Mouse (Mus musculus): ENCODE measurements around the gene Pld2. TPM values are rescaled to one million over a fixed set of nuclear protein-coding genes. Genes with fewer than 3 reads are reported as not detected.
"Not testable (repeated sequence)": the region's sequence is repeated elsewhere in the genome, so short reads cannot be mapped to it uniquely, and the experiment has no call there.

The Pld2 gene
- total RNA-seq, 1 experiment: 4.4 TPM

DNA sequence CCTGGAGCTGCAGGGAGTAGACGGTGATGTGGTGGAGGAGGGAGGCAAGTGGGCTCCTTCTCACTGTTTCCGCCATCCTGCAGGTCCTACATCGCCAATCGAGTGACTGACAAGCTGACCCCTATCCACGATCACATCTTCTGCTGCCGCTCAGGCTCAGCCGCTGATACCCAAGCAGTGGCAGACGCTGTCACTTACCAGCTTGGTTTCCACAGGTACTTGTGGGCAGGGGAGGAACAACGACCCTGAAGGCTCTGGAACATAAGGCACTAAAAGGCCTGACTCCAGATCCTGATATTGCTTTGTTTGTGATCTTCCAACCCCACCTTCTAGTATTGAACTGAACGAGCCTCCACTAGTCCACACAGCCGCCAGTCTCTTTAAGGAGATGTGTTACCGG lies 13.7 kb upstream of the Pld2 start:
- Histone ChIP-seq H3K9ac (ENCODE audit: insufficient read depth, low read depth, low read length, poor library complexity, severe bottlenecking) (peak overlapping the region; percentile 99; the same call in 1 of the 2 replicates), H3K4me1 (ENCODE audit: control insufficient read depth in 2 of 2, insufficient read depth in 2 of 2, low read length in 2 of 2, poor library complexity in 1 of 2) (peaks cover 0 to 6% of the 10 kb centered on the region in 2 experiments; a peak in 2 of 4 replicates), H3K36me3 (ENCODE audit: control insufficient read depth, insufficient read depth, low read length, poor library complexity, severe bottlenecking) (peaks cover 20% of the 10 kb centered on the region), H3K4me3 (ENCODE audit: insufficient read depth in 1 of 2, low read depth in 1 of 2, low read length in 2 of 2, poor library complexity in 1 of 2, severe bottlenecking in 1 of 2) (peak overlapping the region; percentile 89 to 99), H3K27ac (ENCODE audit: insufficient read depth, low read depth, low read length, poor library complexity, severe bottlenecking) (no peak overlapping the region), H3K9me3 (ENCODE audit: control insufficient read depth, insufficient read depth, low read depth, low read length) (no peaks in the 10 kb centered on the region)
- in situ Hi-C loops (cut with MboI; ENCODE audit: low sequenced_read_pairs in 2 of 2, unreplicated experiment in 2 of 2): loop anchor here in 1 of 2 experiments (5.0 kb wide), 1 partner anchor 91 kb away; the partner anchor contains the start of genes 4930544D05Rik and Chrne
- TF ChIP-seq HCFC1 (IDR thresholded peaks at IDR 0.05; ENCODE audit: borderline replicate concordance, insufficient read depth, low read length) (no peak), ZC3H11A (IDR thresholded peaks at IDR 0.05; ENCODE audit: borderline replicate concordance, low read depth, low read length) (no peak), CHD2 (IDR thresholded peaks at IDR 0.05; ENCODE audit: low read depth, low read length) (no peak), ZNF384 (IDR thresholded peaks at IDR 0.05; ENCODE audit: low read depth, low read length) (no peak), MAFK (IDR thresholded peaks at IDR 0.05; ENCODE audit: insufficient read depth, low read depth, low read length) (no peak)
- DNase-seq (ENCODE audit: low read depth, low spot score): no peak

DNA sequence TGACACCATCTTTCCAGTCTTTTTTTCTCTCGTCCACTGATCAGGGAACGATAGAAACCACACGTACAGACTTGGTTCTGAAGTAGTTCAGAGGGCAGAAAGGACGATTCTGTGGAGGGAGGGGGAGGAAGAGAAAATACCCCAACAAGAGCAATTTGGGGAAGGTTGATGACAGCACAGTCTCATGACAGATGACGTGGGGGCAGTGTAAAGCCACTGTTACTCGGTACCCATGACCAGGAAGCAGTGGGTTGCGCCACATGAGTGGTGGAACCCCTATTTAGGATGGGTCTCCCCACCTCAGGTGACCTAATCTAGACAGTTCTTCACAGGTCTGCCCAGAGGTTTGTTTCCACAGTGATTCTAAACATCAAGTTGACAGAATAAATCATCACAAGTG lies 11.3 kb upstream of the Pld2 start:
- no peak for DNase-seq (ENCODE audit: low read depth, low spot score)
- in situ Hi-C loops (cut with MboI; ENCODE audit: low sequenced_read_pairs in 2 of 2, unreplicated experiment in 2 of 2): loop anchor here in 1 of 2 experiments (5.0 kb wide), 1 partner anchor 89 kb away; the partner anchor contains the start of genes 4930544D05Rik and Chrne
- H3K36me3 ChIP-seq (ENCODE audit: control insufficient read depth, insufficient read depth, low read length, poor library complexity, severe bottlenecking): peaks cover 20% of the 10 kb centered on the region
- H3K9ac ChIP-seq (ENCODE audit: insufficient read depth, low read depth, low read length, poor library complexity, severe bottlenecking): no peak overlapping the region
- peaks cover 0 to 6% of the 10 kb centered on the region in 2 experiments; a peak in 2 of 4 replicates for H3K4me1 ChIP-seq (ENCODE audit: control insufficient read depth in 2 of 2, insufficient read depth in 2 of 2, low read length in 2 of 2, poor library complexity in 1 of 2)
- TF ChIP-seq CHD2 (IDR thresholded peaks at IDR 0.05; ENCODE audit: low read depth, low read length): no peak
- TF ChIP-seq HCFC1 (IDR thresholded peaks at IDR 0.05; ENCODE audit: borderline replicate concordance, insufficient read depth, low read length): no peak
- TF ChIP-seq ZC3H11A (IDR thresholded peaks at IDR 0.05; ENCODE audit: borderline replicate concordance, low read depth, low read length): no peak
- no peak for TF ChIP-seq ZNF384 (IDR thresholded peaks at IDR 0.05; ENCODE audit: low read depth, low read length)
- TF ChIP-seq MAFK (IDR thresholded peaks at IDR 0.05; ENCODE audit: insufficient read depth, low read depth, low read length): no peak
- H3K4me3 ChIP-seq (ENCODE audit: insufficient read depth in 1 of 2, low read depth in 1 of 2, low read length in 2 of 2, poor library complexity in 1 of 2, severe bottlenecking in 1 of 2): no peak overlapping the region
- no peaks in the 10 kb centered on the region for H3K9me3 ChIP-seq (ENCODE audit: control insufficient read depth, insufficient read depth, low read depth, low read length)
- H3K27ac ChIP-seq (ENCODE audit: insufficient read depth, low read depth, low read length, poor library complexity, severe bottlenecking): no peak overlapping the region

DNA sequence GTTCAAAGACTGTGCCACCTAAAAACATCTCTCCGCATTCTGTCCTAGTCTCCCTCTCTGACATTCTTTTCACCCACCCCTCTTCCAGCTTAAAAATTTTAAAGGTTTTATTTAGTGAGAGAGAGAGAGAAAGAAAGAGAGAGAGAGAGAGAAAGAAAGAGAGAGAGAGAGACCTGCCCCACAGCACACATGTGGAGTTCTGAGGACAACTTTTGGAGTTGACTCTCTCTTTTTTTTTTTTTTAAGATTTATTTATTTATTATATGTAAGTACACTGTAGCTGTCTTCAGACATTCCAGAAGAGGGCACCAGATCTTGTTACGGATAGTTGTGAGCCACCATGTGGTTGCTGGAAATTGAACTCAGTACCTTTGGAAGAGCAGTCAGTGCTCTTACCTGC lies 8.8 kb upstream of the Pld2 start:
- H3K9ac ChIP-seq (ENCODE audit: insufficient read depth, low read depth, low read length, poor library complexity, severe bottlenecking); DNase-seq (ENCODE audit: low read depth, low spot score); in situ Hi-C loops (cut with MboI; ENCODE audit: low sequenced_read_pairs in 2 of 2, unreplicated experiment in 2 of 2); H3K4me3 ChIP-seq (ENCODE audit: insufficient read depth in 1 of 2, low read depth in 1 of 2, low read length in 2 of 2, poor library complexity in 1 of 2, severe bottlenecking in 1 of 2); H3K9me3 ChIP-seq (ENCODE audit: control insufficient read depth, insufficient read depth, low read depth, low read length); H3K4me1 ChIP-seq (ENCODE audit: control insufficient read depth in 2 of 2, insufficient read depth in 2 of 2, low read length in 2 of 2, poor library complexity in 1 of 2); H3K27ac ChIP-seq (ENCODE audit: insufficient read depth, low read depth, low read length, poor library complexity, severe bottlenecking): not testable (repeated sequence)
- peak; percentile 66 for TF ChIP-seq ZNF384 (IDR thresholded peaks at IDR 0.05; ENCODE audit: low read depth, low read length)
- H3K36me3 ChIP-seq (ENCODE audit: control insufficient read depth, insufficient read depth, low read length, poor library complexity, severe bottlenecking): peaks cover 19% of the 10 kb centered on the region

DNA sequence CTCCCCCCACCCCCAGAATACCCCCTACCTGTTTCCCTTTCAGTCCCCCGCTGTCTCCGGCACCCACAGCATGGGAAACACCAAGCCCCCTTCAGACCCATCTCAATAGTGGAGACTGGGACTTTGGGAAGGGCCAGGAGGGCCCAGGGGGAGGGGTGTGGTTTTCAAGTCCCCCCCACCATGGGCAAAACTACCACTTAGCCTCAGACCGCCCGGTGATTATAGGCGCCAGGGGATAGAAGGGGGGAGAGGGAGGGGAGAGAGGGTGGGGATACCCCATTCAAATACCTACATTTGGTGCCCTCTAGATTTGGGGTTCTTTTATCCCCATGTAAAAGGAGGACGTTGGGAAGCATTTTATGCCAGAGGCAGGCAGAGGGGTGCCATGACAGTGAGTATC lies 7.0 kb upstream of the Pld2 start, which contains the start of gene Gm40193:
Gene Gm40193, minus strand, starts transcription at position 101 of the 400 bp plus-strand sequence.
- in situ Hi-C loops (cut with MboI; ENCODE audit: low sequenced_read_pairs in 2 of 2, unreplicated experiment in 2 of 2): no loop called here
- Histone ChIP-seq H3K4me3 (ENCODE audit: insufficient read depth in 1 of 2, low read depth in 1 of 2, low read length in 2 of 2, poor library complexity in 1 of 2, severe bottlenecking in 1 of 2) (no peak within 1 kb of the TSS), H3K36me3 (ENCODE audit: control insufficient read depth, insufficient read depth, low read length, poor library complexity, severe bottlenecking) (peaks cover 6% of the 10 kb centered on the region), H3K27ac (ENCODE audit: insufficient read depth, low read depth, low read length, poor library complexity, severe bottlenecking) (no peak within 1 kb of the TSS), H3K4me1 (ENCODE audit: control insufficient read depth in 2 of 2, insufficient read depth in 2 of 2, low read length in 2 of 2, poor library complexity in 1 of 2) (no peaks in the 10 kb centered on the region), H3K9ac (ENCODE audit: insufficient read depth, low read depth, low read length, poor library complexity, severe bottlenecking) (no peak within 1 kb of the TSS), H3K9me3 (ENCODE audit: control insufficient read depth, insufficient read depth, low read depth, low read length) (no peaks in the 10 kb centered on the region)
- DNase-seq (ENCODE audit: low read depth, low spot score): no peak
- TF ChIP-seq ZC3H11A (IDR thresholded peaks at IDR 0.05; ENCODE audit: borderline replicate concordance, low read depth, low read length) (no peak), CHD2 (IDR thresholded peaks at IDR 0.05; ENCODE audit: low read depth, low read length) (no peak), MAFK (IDR thresholded peaks at IDR 0.05; ENCODE audit: insufficient read depth, low read depth, low read length) (no peak), HCFC1 (IDR thresholded peaks at IDR 0.05; ENCODE audit: borderline replicate concordance, insufficient read depth, low read length) (no peak), ZNF384 (IDR thresholded peaks at IDR 0.05; ENCODE audit: low read depth, low read length) (no peak)

DNA sequence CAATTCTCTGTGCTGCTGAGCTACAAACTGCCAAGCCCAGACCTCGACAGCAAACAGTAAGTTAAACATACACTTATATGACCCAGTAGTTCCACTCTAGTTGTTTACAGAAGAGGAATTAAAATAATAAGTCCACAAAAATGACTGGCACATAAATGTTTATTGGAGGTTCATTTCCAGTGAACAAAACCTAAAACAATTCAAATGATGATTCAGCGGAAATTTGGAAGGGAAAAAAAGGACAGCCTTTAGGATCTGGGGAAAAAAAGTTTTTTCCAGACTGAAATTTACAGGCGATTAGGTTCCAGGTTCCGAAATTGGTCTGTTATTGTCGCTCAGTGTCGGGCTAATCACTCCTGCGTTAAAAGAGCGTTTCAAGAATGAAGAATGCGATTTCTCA lies 441 bp upstream of the Pld2 start:
- H3K4me3 ChIP-seq (ENCODE audit: insufficient read depth in 1 of 2, low read depth in 1 of 2, low read length in 2 of 2, poor library complexity in 1 of 2, severe bottlenecking in 1 of 2): peak overlapping the region; percentile 59 to 71
- no peak for TF ChIP-seq ZC3H11A (IDR thresholded peaks at IDR 0.05; ENCODE audit: borderline replicate concordance, low read depth, low read length)
- TF ChIP-seq MAFK (IDR thresholded peaks at IDR 0.05; ENCODE audit: insufficient read depth, low read depth, low read length): peak; percentile 78
- H3K9ac ChIP-seq (ENCODE audit: insufficient read depth, low read depth, low read length, poor library complexity, severe bottlenecking): peak overlapping the region; percentile 69
- H3K36me3 ChIP-seq (ENCODE audit: control insufficient read depth, insufficient read depth, low read length, poor library complexity, severe bottlenecking): no peaks in the 10 kb centered on the region
- H3K9me3 ChIP-seq (ENCODE audit: control insufficient read depth, insufficient read depth, low read depth, low read length): no peaks in the 10 kb centered on the region
- H3K4me1 ChIP-seq (ENCODE audit: control insufficient read depth in 2 of 2, insufficient read depth in 2 of 2, low read length in 2 of 2, poor library complexity in 1 of 2): no peaks in the 10 kb centered on the region
- no peak overlapping the region for H3K27ac ChIP-seq (ENCODE audit: insufficient read depth, low read depth, low read length, poor library complexity, severe bottlenecking)
- no peak for DNase-seq (ENCODE audit: low read depth, low spot score)
- in situ Hi-C loops (cut with MboI; ENCODE audit: low sequenced_read_pairs in 2 of 2, unreplicated experiment in 2 of 2): no loop called here

Measured in ES-E14 (cell line).